Mouse (Mus musculus) thymus, adult 18-20 months (tissue): ENCODE data around the gene Csnk1g1.
A peak's percentile ranks its signal among the peaks of the same experiment; 100 is the strongest.

ENCODE experiments used
- DNase-seq, 2 experiments: peaks; one replicate each; pipeline ENCODE4 v3.0.0; 2022; ENCODE audit warnings: mixed read lengths in 2 of 2

Csnk1g1 gene

GRCm38 (mm10) chr9:66069583-66069982, 160.9 kb downstream of the Csnk1g1 start, which contains the start of gene Snx22:
Snx22 (minus strand) TSS chr9:66069719.
- DNase-seq = peak; percentile 28 to 43

- DNase-seq = no peak
These were observed 161.4 kb downstream of the Csnk1g1 start for GRCm38 (mm10) chr9:66070151-66070550.

GRCm38 (mm10) chr9:66072754-66073153, 164.0 kb downstream of the Csnk1g1 start:
- DNase-seq = no peak

GRCm38 (mm10) chr9:66078072-66078471, 169.3 kb downstream of the Csnk1g1 start:
- no peak for DNase-seq

GRCm38 (mm10) chr9:66078493-66078892, 169.8 kb downstream of the Csnk1g1 start:
- DNase-seq = no peak

GRCm38 (mm10) chr9:66080804-66081459, 172.2 kb downstream of the Csnk1g1 start:
- no peak for DNase-seq

- DNase-seq = no peak
These were observed 173.3 kb downstream of the Csnk1g1 start for GRCm38 (mm10) chr9:66081999-66082398.

GRCm38 (mm10) chr9:66084171-66084570, 175.4 kb downstream of the Csnk1g1 start:
- DNase-seq = no peak

- DNase-seq = no peak
These were observed 178.3 kb downstream of the Csnk1g1 start for GRCm38 (mm10) chr9:66087062-66087461.

GRCm38 (mm10) chr9:66088411-66088810, 179.7 kb downstream of the Csnk1g1 start:
- peak in 1 of 2 experiments; percentile 29 for DNase-seq

- DNase-seq = no peak
These were observed 182.0 kb downstream of the Csnk1g1 start for GRCm38 (mm10) chr9:66090593-66091244.

GRCm38 (mm10) chr9:66091327-66092231, 182.9 kb downstream of the Csnk1g1 start:
- DNase-seq = no peak

GRCm38 (mm10) chr9:66092664-66093063, 183.9 kb downstream of the Csnk1g1 start:
- DNase-seq = no peak
